Mouse (Mus musculus): ENCODE measurements around the gene Gab1.

The Gab1 gene

GRCm38 (mm10) chr8:80811591-80811991, 68.7 kb downstream of the Gab1 start:
- in situ Hi-C loops (cut with MboI), result no loop called here

GRCm38 (mm10) chr8:80810916-80811315, 69.4 kb downstream of the Gab1 start:
- in situ Hi-C loops (cut with MboI), result no loop called here

GRCm38 (mm10) chr8:80810442-80810841, 69.9 kb downstream of the Gab1 start:
- in situ Hi-C loops (cut with MboI), result no loop called here

GRCm38 (mm10) chr8:80807807-80808505, 72.4 kb downstream of the Gab1 start:
- in situ Hi-C loops (cut with MboI), result no loop called here

GRCm38 (mm10) chr8:80804066-80804619, 76.2 kb downstream of the Gab1 start:
- in situ Hi-C loops (cut with MboI), result no loop called here

GRCm38 (mm10) chr8:80798778-80799177, 81.5 kb downstream of the Gab1 start:
- in situ Hi-C loops (cut with MboI), result no loop called here

GRCm38 (mm10) chr8:80798198-80798777, 82.0 kb downstream of the Gab1 start:
- in situ Hi-C loops (cut with MboI), result no loop called here

- in situ Hi-C loops (cut with MboI), result no loop called here
Measured at GRCm38 (mm10) chr8:80796070-80796469, 84.2 kb downstream of the Gab1 start.

GRCm38 (mm10) chr8:80794585-80795509, 85.5 kb downstream of the Gab1 start:
- in situ Hi-C loops (cut with MboI), result no loop called here

- in situ Hi-C loops (cut with MboI), result no loop called here
Measured at GRCm38 (mm10) chr8:80793791-80794515, 86.4 kb downstream of the Gab1 start.

GRCm38 (mm10) chr8:80792214-80792613, 88.1 kb downstream of the Gab1 start:
- in situ Hi-C loops (cut with MboI), result no loop called here

- in situ Hi-C loops (cut with MboI), result no loop called here
Measured at GRCm38 (mm10) chr8:80789324-80789723, 91.0 kb downstream of the Gab1 start.

GRCm38 (mm10) chr8:80784559-80784958, 95.8 kb downstream of the Gab1 start:
- in situ Hi-C loops (cut with MboI), result no loop called here

GRCm38 (mm10) chr8:80783271-80783670, 97.0 kb downstream of the Gab1 start:
- in situ Hi-C loops (cut with MboI), result no loop called here

GRCm38 (mm10) chr8:80781338-80781737, 99.0 kb downstream of the Gab1 start:
- in situ Hi-C loops (cut with MboI), result no loop called here

GRCm38 (mm10) chr8:80780271-80780670, 100.0 kb downstream of the Gab1 start:
- in situ Hi-C loops (cut with MboI), result no loop called here

GRCm38 (mm10) chr8:80776436-80776835, 103.9 kb downstream of the Gab1 start:
- in situ Hi-C loops (cut with MboI), result no loop called here

- in situ Hi-C loops (cut with MboI), result no loop called here
Measured at GRCm38 (mm10) chr8:80772732-80773460, 107.4 kb downstream of the Gab1 start.

GRCm38 (mm10) chr8:80768451-80768850, 111.9 kb downstream of the Gab1 start:
- in situ Hi-C loops (cut with MboI), result no loop called here

- in situ Hi-C loops (cut with MboI), result no loop called here
Measured at GRCm38 (mm10) chr8:80753017-80753715, 127.2 kb downstream of the Gab1 start.
